Mouse (Mus musculus): ENCODE data around the gene Uhrf1bp1l. TPM values are rescaled to one million over a fixed set of nuclear protein-coding genes. Genes with fewer than 3 reads are reported as not detected.

Uhrf1bp1l gene
- total and polyA plus RNA-seq, 3 experiments: 7.2 to 61.0 (median 20.9) TPM

DNA sequence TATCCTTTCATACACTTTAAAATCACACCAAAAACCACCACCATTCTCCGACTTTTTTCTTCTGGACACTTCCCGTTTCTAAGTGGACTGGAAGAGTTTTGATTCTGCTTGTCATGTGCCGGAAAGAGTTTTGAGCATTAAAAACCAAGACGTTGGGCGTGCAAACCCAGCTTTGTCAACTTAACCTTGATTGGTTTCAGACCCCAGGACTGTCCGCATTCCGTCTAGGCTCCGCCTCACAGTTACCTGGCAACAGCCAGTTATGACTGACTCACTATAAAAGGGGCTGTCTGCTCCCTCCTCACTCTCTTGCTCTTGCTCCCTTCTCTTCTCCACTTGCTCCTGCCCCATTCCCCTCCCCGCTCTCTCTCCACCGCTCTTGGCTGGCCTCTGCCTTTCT lies 36.1 kb upstream of the Uhrf1bp1l start:
- TF ChIP-seq TAL1 (conservative IDR thresholded peaks at IDR 0.05; ENCODE audit: low read depth, low read length) (no peak), POLR2AphosphoS5 (IDR thresholded peaks at IDR 0.05; ENCODE audit: insufficient replicate concordance, low read depth, low read length) (no peak), GATA2 (IDR thresholded peaks at IDR 0.05; ENCODE audit: borderline replicate concordance, low read depth, low read length) (no peak), GATA1 (IDR thresholded peaks at IDR 0.05; ENCODE audit: borderline replicate concordance, low read length) (no peak), CTCF (IDR thresholded peaks at IDR 0.05; ENCODE audit: low read depth, low read length) (no peak)
- Histone ChIP-seq H3K36me3 (replicated peaks) (peaks cover 25% of the 10 kb centered on the region), H3K4me3 (ENCODE audit: low read depth, low read length) (no peak overlapping the region), H3K4me1 (ENCODE audit: insufficient read depth, low read depth, low read length) (no peaks in the 10 kb centered on the region), H3K9me3 (replicated peaks) (no peaks in the 10 kb centered on the region), H3K27me3 (ENCODE audit: insufficient read depth, low read length) (peaks cover 2% of the 10 kb centered on the region; the same call in 1 of the 2 replicates)
- ATAC-seq (ENCODE audit: extremely low read depth, insufficient number of reproducible peaks, low FRiP score, poor library complexity, severe bottlenecking): no peak
- no peak for DNase-seq (ENCODE audit: low spot score)

DNA sequence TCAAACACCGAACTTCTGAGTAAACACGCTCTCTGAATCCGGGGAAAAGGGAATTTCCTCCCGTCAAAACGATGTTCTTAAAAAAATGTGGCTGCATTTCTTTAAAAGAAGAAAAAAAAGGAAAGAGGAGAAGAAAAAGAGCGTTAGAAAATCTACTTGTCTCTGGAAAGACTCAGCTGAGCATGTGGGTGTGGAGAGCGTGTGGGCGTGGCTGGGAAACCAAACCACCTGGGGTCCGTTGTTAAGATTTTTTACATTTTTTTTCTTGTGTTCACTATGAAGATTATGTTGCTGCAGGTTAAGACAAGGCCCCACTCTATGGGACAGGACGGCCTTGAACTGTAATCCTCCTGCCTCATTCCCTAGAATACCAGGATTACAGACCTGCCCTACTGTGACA lies 29.9 kb upstream of the Uhrf1bp1l start:
- Histone ChIP-seq H3K36me3 (replicated peaks) (peaks cover 67% of the 10 kb centered on the region), H3K4me3 (ENCODE audit: low read depth, low read length) (no peak overlapping the region), H3K9me3 (replicated peaks) (no peaks in the 10 kb centered on the region), H3K27me3 (ENCODE audit: insufficient read depth, low read length) (no peaks in the 10 kb centered on the region), H3K4me1 (ENCODE audit: insufficient read depth, low read depth, low read length) (peaks cover 2% of the 10 kb centered on the region; the same call in 1 of the 2 replicates)
- DNase-seq (ENCODE audit: low spot score) (no peak), ATAC-seq (ENCODE audit: extremely low read depth, insufficient number of reproducible peaks, low FRiP score, poor library complexity, severe bottlenecking) (no peak)
- no peak for TF ChIP-seq POLR2AphosphoS5 (IDR thresholded peaks at IDR 0.05; ENCODE audit: insufficient replicate concordance, low read depth, low read length)
- no peak for TF ChIP-seq GATA1 (IDR thresholded peaks at IDR 0.05; ENCODE audit: borderline replicate concordance, low read length)

DNA sequence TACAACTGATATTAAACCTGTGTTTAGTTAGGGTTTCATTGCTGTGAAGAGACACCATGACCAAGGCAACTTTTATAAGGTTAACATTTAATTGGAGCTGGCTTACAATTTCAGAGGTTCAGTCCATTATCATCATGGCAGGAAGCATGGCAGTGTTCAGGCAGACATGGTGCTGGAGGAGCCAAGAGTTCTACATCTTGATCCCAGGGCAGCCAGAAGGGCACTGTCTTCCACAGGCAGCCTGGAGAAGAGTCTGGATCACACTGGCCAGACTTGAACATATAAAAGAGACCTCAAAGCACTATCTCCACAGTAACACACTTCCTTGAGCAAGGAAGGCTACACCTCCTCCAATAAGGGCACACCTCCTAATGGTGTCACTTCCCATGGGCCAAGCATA lies 24.5 kb upstream of the Uhrf1bp1l start:
- no peak overlapping the region for H3K4me3 ChIP-seq (ENCODE audit: low read depth, low read length)
- H3K27me3 ChIP-seq (ENCODE audit: insufficient read depth, low read length): no peaks in the 10 kb centered on the region
- H3K4me1 ChIP-seq (ENCODE audit: insufficient read depth, low read depth, low read length): no peaks in the 10 kb centered on the region
- ATAC-seq (ENCODE audit: extremely low read depth, insufficient number of reproducible peaks, low FRiP score, poor library complexity, severe bottlenecking) (no peak), DNase-seq (ENCODE audit: low spot score) (no peak)
- H3K36me3 ChIP-seq (replicated peaks): peaks cover 66% of the 10 kb centered on the region
- H3K9me3 ChIP-seq (replicated peaks): no peaks in the 10 kb centered on the region
- TF ChIP-seq GATA2 (IDR thresholded peaks at IDR 0.05; ENCODE audit: borderline replicate concordance, low read depth, low read length) (no peak), GATA1 (IDR thresholded peaks at IDR 0.05; ENCODE audit: borderline replicate concordance, low read length) (no peak), CTCF (IDR thresholded peaks at IDR 0.05; ENCODE audit: low read depth, low read length) (no peak), TAL1 (conservative IDR thresholded peaks at IDR 0.05; ENCODE audit: low read depth, low read length) (no peak), POLR2AphosphoS5 (IDR thresholded peaks at IDR 0.05; ENCODE audit: insufficient replicate concordance, low read depth, low read length) (no peak)

DNA sequence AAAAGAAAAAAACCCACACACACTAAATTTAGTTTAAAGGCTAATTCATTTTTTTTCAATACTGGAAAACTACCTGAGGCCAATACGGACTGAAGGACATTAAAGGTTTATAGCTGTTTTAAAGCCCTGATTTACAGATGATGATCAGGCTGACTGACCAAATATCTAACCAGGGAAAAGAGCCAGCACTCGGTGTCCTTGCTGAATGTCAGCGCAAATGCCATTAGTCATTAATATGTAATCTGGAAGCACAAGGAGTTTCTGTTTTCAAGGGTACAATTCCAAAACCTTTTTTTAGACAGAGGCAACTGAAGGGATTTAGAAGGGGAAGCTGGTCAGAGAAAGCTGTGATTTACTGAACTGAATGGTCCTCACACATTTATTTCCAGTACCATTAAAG lies 24.0 kb upstream of the Uhrf1bp1l start:
- ATAC-seq (ENCODE audit: extremely low read depth, insufficient number of reproducible peaks, low FRiP score, poor library complexity, severe bottlenecking): no peak
- H3K4me1 ChIP-seq (ENCODE audit: insufficient read depth, low read depth, low read length): no peaks in the 10 kb centered on the region
- H3K9me3 ChIP-seq (replicated peaks): no peaks in the 10 kb centered on the region
- no peaks in the 10 kb centered on the region for H3K27me3 ChIP-seq (ENCODE audit: insufficient read depth, low read length)
- H3K36me3 ChIP-seq (replicated peaks): peaks cover 66% of the 10 kb centered on the region
- H3K4me3 ChIP-seq (ENCODE audit: low read depth, low read length): no peak overlapping the region
- no peak for DNase-seq (ENCODE audit: low spot score)
- TF ChIP-seq GATA2 (IDR thresholded peaks at IDR 0.05; ENCODE audit: borderline replicate concordance, low read depth, low read length) (no peak), TAL1 (conservative IDR thresholded peaks at IDR 0.05; ENCODE audit: low read depth, low read length) (no peak), CTCF (IDR thresholded peaks at IDR 0.05; ENCODE audit: low read depth, low read length) (no peak), POLR2AphosphoS5 (IDR thresholded peaks at IDR 0.05; ENCODE audit: insufficient replicate concordance, low read depth, low read length) (no peak), GATA1 (IDR thresholded peaks at IDR 0.05; ENCODE audit: borderline replicate concordance, low read length) (no peak)

DNA sequence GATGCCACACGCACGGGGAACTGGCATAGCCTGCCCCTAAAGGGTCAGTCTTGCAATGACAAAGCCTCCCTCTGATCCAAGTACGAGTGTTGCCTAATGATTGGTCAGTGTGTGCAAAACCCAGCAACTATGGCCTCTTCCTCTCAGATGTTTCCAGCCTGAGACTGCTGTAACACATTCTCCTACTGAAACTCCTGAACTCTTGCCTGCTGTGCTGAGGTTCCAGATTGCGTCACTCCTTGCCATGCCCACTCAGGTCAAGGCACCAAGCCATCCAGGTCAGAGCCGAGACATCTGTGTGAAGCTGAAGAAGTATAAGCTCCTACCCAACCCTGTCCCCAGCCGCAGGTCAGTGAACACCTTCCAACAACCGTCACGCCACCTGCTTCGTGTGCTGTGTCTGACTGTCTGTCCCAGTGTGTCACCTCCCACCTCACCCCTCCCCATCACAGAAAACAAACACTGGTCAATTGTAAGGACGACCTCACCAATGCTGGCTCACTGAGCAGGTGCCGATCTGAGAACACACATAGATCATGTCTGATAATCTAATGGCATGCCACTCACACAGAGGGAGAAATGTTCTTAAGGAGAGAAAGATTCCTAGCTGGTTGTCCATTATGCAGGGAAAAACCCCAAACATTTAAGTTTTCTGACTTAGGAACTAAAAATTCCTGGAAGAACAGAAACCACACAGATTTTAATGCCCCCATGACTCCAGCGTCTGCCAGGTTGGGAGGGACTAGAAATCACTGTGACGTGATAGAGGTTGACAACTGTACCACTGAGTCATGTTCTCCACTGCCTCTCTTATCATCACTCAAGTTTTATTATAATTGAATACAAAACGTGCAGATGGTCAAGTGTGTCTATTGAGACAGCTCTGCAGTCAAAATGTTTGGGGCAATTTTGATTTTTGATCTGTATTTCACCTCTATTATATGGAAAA lies 22.3 kb upstream of the Uhrf1bp1l start:
- no peaks in the 10 kb centered on the region for H3K9me3 ChIP-seq (replicated peaks)
- H3K27me3 ChIP-seq (ENCODE audit: insufficient read depth, low read length): no peaks in the 10 kb centered on the region
- TF ChIP-seq CTCF (IDR thresholded peaks at IDR 0.05; ENCODE audit: low read depth, low read length): no peak
- TF ChIP-seq GATA2 (IDR thresholded peaks at IDR 0.05; ENCODE audit: borderline replicate concordance, low read depth, low read length): no peak
- TF ChIP-seq TAL1 (conservative IDR thresholded peaks at IDR 0.05; ENCODE audit: low read depth, low read length): no peak
- TF ChIP-seq POLR2AphosphoS5 (IDR thresholded peaks at IDR 0.05; ENCODE audit: insufficient replicate concordance, low read depth, low read length): no peak
- no peak for TF ChIP-seq GATA1 (IDR thresholded peaks at IDR 0.05; ENCODE audit: borderline replicate concordance, low read length)
- peaks cover 68% of the 10 kb centered on the region for H3K36me3 ChIP-seq (replicated peaks)
- H3K4me1 ChIP-seq (ENCODE audit: insufficient read depth, low read depth, low read length): no peaks in the 10 kb centered on the region
- ATAC-seq (ENCODE audit: extremely low read depth, insufficient number of reproducible peaks, low FRiP score, poor library complexity, severe bottlenecking) (no peak), DNase-seq (ENCODE audit: low spot score) (no peak)
- no peak overlapping the region for H3K4me3 ChIP-seq (ENCODE audit: low read depth, low read length)

DNA sequence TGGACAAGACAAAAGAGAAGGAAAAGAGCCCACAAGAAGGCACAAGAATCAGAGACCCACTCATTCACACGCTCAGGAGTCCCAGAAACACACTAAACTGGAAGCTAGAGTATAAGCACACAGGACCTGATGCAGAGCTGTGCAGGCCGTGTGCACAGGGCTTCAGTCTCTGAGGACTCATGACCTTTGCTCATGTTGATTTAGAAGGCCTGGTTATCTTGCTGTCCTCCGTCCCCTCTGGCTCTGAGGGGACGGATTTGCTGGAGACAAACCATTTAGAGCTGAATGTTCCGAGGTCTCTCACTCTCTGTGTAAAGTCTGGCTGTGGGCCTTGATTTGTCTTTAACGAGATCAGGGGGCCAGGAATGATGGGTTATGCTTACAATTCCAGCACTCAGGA lies 14.4 kb upstream of the Uhrf1bp1l start:
- Histone ChIP-seq H3K9me3 (replicated peaks) (no peaks in the 10 kb centered on the region), H3K4me1 (ENCODE audit: insufficient read depth, low read depth, low read length) (peaks cover 19% of the 10 kb centered on the region), H3K4me3 (ENCODE audit: low read depth, low read length) (no peak overlapping the region), H3K36me3 (replicated peaks) (peaks cover 35% of the 10 kb centered on the region), H3K27me3 (ENCODE audit: insufficient read depth, low read length) (peaks cover 2% of the 10 kb centered on the region; the same call in 1 of the 2 replicates)
- TF ChIP-seq CTCF (IDR thresholded peaks at IDR 0.05; ENCODE audit: low read depth, low read length) (no peak), GATA1 (IDR thresholded peaks at IDR 0.05; ENCODE audit: borderline replicate concordance, low read length) (no peak), TAL1 (conservative IDR thresholded peaks at IDR 0.05; ENCODE audit: low read depth, low read length) (no peak), GATA2 (IDR thresholded peaks at IDR 0.05; ENCODE audit: borderline replicate concordance, low read depth, low read length) (no peak), POLR2AphosphoS5 (IDR thresholded peaks at IDR 0.05; ENCODE audit: insufficient replicate concordance, low read depth, low read length) (no peak)
- ATAC-seq (ENCODE audit: extremely low read depth, insufficient number of reproducible peaks, low FRiP score, poor library complexity, severe bottlenecking) (no peak), DNase-seq (ENCODE audit: low spot score) (no peak)
